Mouse (Mus musculus) embryonic facial prominence, embryonic 10.5 days (tissue): Measurements from ENCODE around the gene Tbx21. TPM values are rescaled to one million over a fixed set of nuclear protein-coding genes. Genes with fewer than 3 reads are reported as not detected.

Experiments
- DNase-seq: peaks from one replicate; pipeline ENCODE4 v3.0.0-alpha.2; 2017; ENCODE audit warnings: low spot score
- H3K27ac ChIP-seq: fragments of 300-500 bp; sonication (generic); replicated peaks from 2 replicates; pipeline ENCODE4 v1.5.1; 2016; ENCODE audit warnings: mild to moderate bottlenecking
- H3K27me3 ChIP-seq: fragments of 300-500 bp; sonication (generic); replicated peaks from 2 replicates; pipeline ENCODE4 v1.6.1; 2016; ENCODE audit warnings: low read depth, mild to moderate bottlenecking; ENCODE audit not compliant: poor library complexity, severe bottlenecking
- H3K36me3 ChIP-seq: fragments of 300-500 bp; sonication (generic); replicated peaks from 2 replicates; pipeline ENCODE4 v1.6.1; 2016; ENCODE audit warnings: mild to moderate bottlenecking, moderate library complexity
- H3K4me1 ChIP-seq: fragments of 300-500 bp; sonication (generic); 2 replicates; pipeline ENCODE4 v1.6.1; 2016
- H3K4me3 ChIP-seq: fragments of 300-500 bp; sonication (generic); 2 replicates; pipeline ENCODE4 v1.5.1; 2016; ENCODE audit warnings: mild to moderate bottlenecking, moderate library complexity
- H3K9me3 ChIP-seq: fragments of 300-500 bp; sonication (generic); 2 replicates; pipeline ENCODE4 v1.6.1; 2016; ENCODE audit warnings: mild to moderate bottlenecking
- WGBS: fragments of 180-500 bp; shearing (Covaris S2); methylation state at CpG from one replicate; pipeline ENCODE4 v1.1.7; 2016; 5-methylcytosine and 5-hydroxymethylcytosine counted together
- polyA plus RNA-seq: library from polyadenylated mRNA; unstranded; fragments of >200 nt; fragmentation: Nextera tagmentation; extraction: Ambion mirVana; gene quantifications from 2 replicates; pipeline ENCODE4 v1.2.1, GENCODE M21; 2016

Tbx21 gene
- polyA plus RNA-seq, 1 experiment from 2014 or later, result 0.17 TPM

DNA sequence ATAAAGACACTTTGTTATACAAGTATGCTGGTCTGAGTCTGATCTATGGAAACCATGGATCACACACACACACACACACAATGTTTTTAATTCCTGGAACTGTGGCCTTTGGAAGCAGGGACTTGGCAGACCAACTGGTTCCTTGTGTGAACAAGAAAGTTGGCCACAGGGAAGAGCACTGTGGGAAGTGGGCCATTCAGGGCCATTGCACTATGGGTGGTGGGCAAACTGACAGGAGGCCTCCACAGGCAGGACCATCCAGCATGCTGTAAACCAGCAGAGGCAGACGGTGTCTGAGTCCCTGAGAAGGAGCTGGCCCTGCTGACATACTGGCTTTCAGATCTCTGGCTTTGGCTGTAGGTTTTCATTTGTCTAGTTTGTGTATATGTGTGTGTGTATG, 45.8 kb downstream of the Tbx21 start:
- no peak overlapping the region for H3K4me3 ChIP-seq
- no peaks in the 10 kb centered on the region for H3K27me3 ChIP-seq
- no peak for DNase-seq
- H3K4me1 ChIP-seq, result peaks cover 12% of the 10 kb centered on the region; the same call in 1 of the 2 replicates
- WGBS, result 56% methylated on average over 1 of the region's 1 CpGs
- no peak overlapping the region for H3K27ac ChIP-seq
- peaks cover 36% of the 10 kb centered on the region for H3K36me3 ChIP-seq
- H3K9me3 ChIP-seq, result no peaks in the 10 kb centered on the region

DNA sequence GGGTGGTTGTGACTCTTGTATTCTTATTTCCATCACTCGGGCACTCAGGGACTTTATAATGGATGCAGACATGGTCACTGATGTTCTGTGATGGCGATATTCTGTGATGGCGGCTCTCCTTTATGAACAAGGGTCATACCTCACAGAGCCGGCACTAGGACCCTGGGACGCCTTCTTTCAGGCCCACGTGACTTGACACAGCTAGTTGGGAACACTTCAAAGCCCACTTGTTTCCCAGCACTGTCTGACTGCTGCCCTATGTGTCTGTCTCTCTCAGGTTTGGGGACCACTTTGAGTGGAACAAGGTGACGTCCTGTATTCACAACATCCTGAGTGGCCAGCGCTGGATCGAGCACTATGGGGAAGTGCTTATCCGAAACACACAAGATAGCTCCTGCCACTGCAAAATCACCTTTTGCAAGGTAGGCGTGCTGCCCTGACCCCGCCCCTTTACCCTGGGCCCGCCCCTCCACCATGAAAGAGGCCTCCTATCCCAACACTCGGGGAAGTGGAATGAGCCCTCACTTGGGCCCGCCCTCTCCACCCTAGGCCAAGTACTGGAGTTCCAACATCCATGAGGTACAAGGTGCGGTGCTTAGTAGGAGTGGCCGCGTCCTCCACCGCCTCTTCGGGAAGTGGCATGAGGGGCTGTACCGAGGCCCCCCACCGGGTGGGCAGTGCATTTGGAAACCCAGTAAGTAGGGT, 48.3 kb downstream of the Tbx21 start:
- peak; percentile 43 for DNase-seq
- H3K36me3 ChIP-seq, result peaks cover 44% of the 10 kb centered on the region
- 45% methylated on average over 22 of the region's 22 CpGs for WGBS

DNA sequence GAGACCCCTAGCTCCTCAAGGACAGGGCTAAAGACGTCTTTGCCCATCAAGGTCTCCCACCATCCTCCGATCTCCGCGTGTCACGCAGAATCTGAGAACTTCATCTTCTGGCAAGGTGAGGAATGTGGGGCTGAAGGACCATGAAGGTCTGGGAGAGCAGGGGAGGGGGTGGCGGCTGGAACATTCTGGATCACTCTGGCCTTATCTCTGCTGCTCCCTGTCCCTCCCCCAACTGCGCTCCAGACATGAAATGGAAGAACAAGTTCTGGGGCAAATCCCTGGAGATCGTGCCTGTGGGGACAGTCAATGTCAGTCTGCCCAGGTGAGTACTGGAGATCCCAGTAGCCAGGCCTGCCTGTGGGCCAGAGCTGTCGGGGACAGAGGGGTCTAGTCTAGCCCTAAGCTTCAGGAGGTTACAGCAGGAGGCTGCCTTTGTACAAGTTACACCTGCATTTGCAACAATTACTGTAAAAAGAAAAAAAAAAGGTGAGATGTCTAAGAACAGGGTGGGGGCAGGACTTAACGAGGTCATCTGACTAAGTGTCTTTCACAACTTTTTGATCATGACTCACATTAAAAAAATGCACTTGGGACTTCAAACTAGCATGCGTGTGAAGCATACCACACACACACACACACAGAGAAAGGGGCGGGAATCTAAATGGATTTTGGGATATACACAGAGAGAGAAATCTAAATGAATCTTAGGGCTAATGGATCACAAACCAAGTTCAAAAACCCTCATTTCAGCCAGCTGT, 49.4 kb downstream of the Tbx21 start:
- H3K4me1 ChIP-seq, result peaks cover 15% of the 10 kb centered on the region
- no peaks in the 10 kb centered on the region for H3K9me3 ChIP-seq
- 88% methylated on average over 12 of the region's 12 CpGs for WGBS
- no peak overlapping the region for H3K27ac ChIP-seq
- no peak overlapping the region for H3K4me3 ChIP-seq
- H3K36me3 ChIP-seq, result peaks cover 54% of the 10 kb centered on the region
- DNase-seq, result no peak
- no peaks in the 10 kb centered on the region for H3K27me3 ChIP-seq

More for the DNA sequence above, 48.3 kb downstream of the Tbx21 start:
- H3K4me3 ChIP-seq, result 0 out of 2 replicates have a peak overlapping the region, but pooled peaks have one; percentile 25
- H3K9me3 ChIP-seq, result no peaks in the 10 kb centered on the region
- no peaks in the 10 kb centered on the region for H3K27me3 ChIP-seq
- H3K4me1 ChIP-seq, result peaks cover 15% of the 10 kb centered on the region
- H3K27ac ChIP-seq, result no peak overlapping the region

DNA sequence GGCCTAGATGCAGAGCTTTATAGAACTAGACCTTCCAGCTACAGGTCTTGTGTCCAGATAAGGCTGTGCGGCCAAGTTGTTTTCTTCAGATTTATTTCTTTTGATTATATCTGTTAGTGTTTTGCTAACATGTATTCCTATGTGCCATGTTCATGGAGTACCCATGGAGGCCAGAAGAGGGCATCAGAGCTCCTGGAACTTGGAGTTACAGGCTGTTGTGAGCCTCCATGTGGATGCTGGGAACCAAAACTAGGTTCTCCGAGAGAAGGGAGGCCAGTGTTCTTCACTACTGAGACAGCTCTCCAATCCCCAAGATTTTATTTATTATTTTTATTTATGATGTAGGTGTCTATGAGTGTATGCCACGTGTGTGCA, 51.2 kb downstream of the Tbx21 start:
- 91% methylated on average over 3 of the region's 3 CpGs for WGBS
- peaks cover 15% of the 10 kb centered on the region for H3K4me1 ChIP-seq
- no peak for DNase-seq
- H3K9me3 ChIP-seq, result no peaks in the 10 kb centered on the region
- H3K27ac ChIP-seq, result peak overlapping the region; percentile 69
- no peaks in the 10 kb centered on the region for H3K27me3 ChIP-seq
- H3K4me3 ChIP-seq, result no peak overlapping the region
- peaks cover 72% of the 10 kb centered on the region for H3K36me3 ChIP-seq

DNA sequence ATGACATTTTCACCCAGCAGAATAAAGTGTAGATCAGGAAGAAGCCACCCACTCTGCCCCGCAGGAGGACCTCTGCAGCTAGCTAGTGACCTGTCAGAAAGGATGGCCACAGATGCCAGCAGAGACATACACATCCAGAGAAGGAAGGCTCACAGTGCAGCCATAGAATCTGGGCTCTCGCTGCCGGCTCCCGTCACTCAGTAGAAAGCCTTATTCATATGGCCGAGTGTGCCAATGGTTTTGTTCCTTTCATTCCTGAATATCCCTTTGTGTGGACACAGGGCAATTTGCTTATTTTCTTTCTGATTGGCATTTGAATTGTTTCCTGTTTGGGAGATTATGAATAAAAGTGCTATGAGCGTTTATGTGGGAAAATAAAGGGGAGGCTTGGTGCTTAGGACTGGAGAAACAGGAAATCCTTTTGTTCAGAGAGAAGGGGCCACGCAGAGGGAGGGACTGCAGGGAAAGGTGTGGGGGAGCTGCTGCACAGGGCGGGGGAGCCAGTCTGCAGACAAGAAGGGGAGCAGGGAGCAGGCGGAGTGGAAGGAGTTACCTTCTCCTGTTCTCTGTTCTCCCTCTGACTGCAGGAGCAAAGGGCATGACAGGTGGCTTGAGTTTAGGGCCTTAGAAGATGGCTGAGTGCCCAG, 51.7 kb downstream of the Tbx21 start:
- no peaks in the 10 kb centered on the region for H3K9me3 ChIP-seq
- no peak overlapping the region for H3K4me3 ChIP-seq
- H3K27ac ChIP-seq, result peak overlapping the region; percentile 69
- peaks cover 17% of the 10 kb centered on the region for H3K4me1 ChIP-seq
- H3K27me3 ChIP-seq, result no peaks in the 10 kb centered on the region
- H3K36me3 ChIP-seq, result peaks cover 77% of the 10 kb centered on the region
- 45% methylated on average over 9 of the region's 9 CpGs for WGBS
- DNase-seq, result no peak

DNA sequence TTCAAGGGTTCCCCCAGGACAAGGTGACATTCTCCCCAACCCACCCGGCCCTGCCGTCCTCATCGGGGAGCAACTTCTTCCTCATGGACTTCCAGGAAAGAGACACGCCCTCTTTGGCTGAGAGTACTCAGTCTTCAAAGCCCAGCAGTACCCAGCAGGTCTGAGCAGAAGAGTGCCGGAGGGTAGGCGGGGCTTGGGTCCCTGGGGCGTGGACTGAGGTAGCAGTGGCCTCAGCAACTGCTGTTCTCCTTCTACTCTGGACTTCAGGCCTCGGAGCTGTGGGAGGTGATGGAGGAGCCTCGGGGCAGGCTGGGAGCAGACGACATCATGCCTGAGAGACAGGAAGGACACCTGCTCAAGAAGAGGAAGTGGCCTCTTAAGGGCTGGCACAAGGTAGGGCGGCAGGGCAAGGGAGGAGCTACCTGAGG, 62.9 kb downstream of the Tbx21 start:
- no peak overlapping the region for H3K27ac ChIP-seq
- WGBS, result 25% methylated on average over 11 of the region's 11 CpGs
- H3K4me3 ChIP-seq, result peak overlapping the region; percentile 80; the same call in 1 of the 2 replicates
- no peaks in the 10 kb centered on the region for H3K27me3 ChIP-seq
- peaks cover 64% of the 10 kb centered on the region for H3K36me3 ChIP-seq
- H3K9me3 ChIP-seq, result no peaks in the 10 kb centered on the region
- peaks cover 26% of the 10 kb centered on the region for H3K4me1 ChIP-seq
- no peak for DNase-seq

DNA sequence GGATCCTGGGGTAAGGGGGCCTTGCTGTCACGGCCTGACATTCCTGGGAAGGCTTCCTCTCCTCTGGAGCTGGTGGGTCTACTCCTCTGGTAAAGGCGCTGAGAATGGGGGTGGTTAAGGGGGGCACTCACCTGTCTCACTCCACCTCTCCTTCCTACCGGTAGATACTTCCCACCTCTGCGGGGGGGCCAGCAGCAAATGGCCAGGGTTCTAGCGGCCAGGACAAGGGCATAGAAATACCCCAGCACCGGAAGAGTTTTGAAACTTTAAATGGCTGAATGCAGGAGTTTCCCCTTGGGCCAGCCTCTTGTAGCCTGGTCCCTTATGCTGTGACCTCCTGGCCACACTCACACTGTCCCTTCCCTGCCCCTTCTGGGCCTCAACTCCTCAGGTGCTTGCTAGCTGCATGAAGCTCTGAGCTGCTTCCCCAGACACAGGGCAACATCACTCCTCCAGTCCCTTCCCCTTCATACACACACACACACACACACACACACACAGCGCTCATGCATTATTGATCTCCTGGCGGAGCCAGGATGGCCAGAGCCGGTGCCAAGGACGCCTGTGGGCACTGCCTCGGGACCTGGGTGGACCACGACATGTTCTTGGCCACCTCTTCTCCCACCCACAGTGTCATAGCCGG, 64.1 kb downstream of the Tbx21 start:
- Histone ChIP-seq H3K27ac (peak overlapping the region; percentile 71), H3K4me3 (peak overlapping the region; percentile 80), H3K36me3 (peaks cover 63% of the 10 kb centered on the region), H3K9me3 (no peaks in the 10 kb centered on the region), H3K4me1 (peaks cover 26% of the 10 kb centered on the region), H3K27me3 (no peaks in the 10 kb centered on the region)
- DNase-seq, result no peak
- 31% methylated on average over 13 of the region's 13 CpGs for WGBS

DNA sequence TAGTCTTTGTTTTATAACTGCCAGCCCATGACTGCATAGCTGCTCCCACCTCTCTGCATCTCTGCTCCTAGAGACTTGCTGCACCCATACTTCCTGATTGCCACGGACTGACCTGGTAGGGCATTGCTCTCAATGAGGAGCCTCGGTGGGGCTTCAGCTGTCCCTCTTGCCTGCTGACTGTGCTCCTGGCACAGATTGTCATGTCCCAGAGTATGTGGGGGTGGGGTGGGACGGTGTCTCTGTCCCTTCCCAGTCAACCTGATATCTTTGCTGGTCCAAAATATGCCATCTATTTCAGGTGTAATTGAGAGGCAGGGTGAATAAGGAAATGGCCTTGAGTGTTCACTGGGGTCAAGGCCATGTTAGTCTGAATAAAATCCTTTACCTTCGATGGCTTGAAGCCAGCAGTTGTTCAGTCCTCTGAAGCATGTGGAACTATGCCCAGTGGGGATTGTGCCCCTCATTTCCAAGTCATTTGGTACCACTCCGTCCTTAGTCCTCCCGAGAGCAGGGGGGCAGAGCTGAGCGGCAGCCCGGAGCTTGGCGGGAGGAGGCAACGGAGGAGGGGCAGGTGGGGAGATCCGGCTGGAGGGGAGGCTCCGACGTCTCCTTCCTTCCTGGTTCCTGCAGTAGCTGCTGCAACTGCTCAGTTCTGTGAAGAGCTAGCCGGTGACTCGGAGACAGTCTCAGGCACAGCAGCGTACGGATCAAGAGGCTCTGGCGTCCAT, 64.8 kb downstream of the Tbx21 start, which contains the start of gene Osbpl7:
TSS of gene Osbpl7 (plus strand) at position 413 of the 728 bp plus-strand sequence.
- Histone ChIP-seq H3K27me3 (no peaks in the 10 kb centered on the region), H3K36me3 (peaks cover 63% of the 10 kb centered on the region), H3K27ac (peak within 1 kb of the TSS; percentile 71), H3K4me1 (peaks cover 26% of the 10 kb centered on the region), H3K4me3 (peak within 1 kb of the TSS; percentile 80), H3K9me3 (no peaks in the 10 kb centered on the region)
- 7% methylated on average over 18 of the region's 18 CpGs for WGBS
- DNase-seq, result peak; percentile 80

DNA sequence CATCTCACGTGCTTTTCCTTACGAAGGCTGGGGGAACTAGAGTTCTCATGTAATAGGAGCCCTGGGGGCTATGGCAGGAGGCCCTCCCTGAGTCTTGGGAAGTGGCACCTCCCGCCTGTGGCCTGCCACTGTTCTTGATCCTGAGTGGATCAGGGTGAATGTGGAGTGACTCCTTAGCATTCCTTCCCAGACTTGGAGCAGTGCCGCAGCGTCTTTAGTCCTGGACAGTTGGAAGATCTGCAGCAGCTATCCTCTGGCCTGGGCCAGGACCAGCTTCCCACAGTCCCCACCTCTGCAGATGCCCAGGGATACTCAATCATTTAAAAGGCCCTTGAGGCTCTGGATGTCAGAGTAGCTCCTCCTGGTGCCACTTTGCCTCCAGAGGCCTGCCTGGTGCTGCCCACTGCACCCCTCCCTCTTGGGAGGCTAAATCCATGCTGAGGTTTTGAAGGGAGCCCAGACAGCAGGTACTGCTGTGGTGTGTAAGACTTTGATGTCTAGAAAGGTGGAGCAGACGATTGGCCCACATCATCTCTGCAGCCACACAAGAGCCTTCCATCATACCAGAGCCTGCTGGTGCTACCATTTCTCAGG, 65.5 kb downstream of the Tbx21 start:
- H3K9me3 ChIP-seq, result no peaks in the 10 kb centered on the region
- H3K27ac ChIP-seq, result no peak overlapping the region
- peaks cover 26% of the 10 kb centered on the region for H3K4me1 ChIP-seq
- no peaks in the 10 kb centered on the region for H3K27me3 ChIP-seq
- peaks cover 63% of the 10 kb centered on the region for H3K36me3 ChIP-seq
- no peak overlapping the region for H3K4me3 ChIP-seq
- 77% methylated on average over 6 of the region's 6 CpGs for WGBS
- DNase-seq, result no peak

DNA sequence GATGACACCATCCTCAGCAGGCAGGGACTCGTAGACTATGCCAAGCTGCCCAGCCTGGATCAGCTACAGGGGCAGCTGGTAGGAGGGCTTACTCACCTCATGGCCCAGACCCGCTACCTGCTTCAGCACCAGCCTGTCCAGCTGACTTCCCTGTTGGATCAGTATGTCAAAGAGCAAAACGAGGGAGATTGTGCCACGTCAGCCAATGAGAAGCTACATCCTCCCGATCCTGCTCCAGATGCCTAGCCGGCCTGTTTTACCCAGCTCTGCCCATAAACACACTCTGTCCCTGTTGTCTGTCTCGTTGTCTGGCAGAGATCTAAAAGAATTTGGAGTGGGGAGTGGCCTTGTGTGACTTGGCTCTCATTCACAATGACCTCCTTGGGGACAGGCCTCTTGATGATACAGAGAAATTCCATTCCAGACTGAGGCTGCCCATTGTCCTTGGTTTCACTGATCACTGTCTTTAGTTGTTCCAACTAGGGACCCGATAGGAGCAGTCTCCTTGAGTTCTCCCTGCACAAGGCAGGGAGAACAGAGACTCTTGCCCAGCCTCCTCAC, 67.0 kb downstream of the Tbx21 start:
- no peak for DNase-seq
- no peaks in the 10 kb centered on the region for H3K27me3 ChIP-seq
- H3K4me3 ChIP-seq, result no peak overlapping the region
- H3K4me1 ChIP-seq, result peaks cover 26% of the 10 kb centered on the region
- WGBS, result 85% methylated on average over 8 of the region's 8 CpGs
- H3K27ac ChIP-seq, result no peak overlapping the region
- H3K9me3 ChIP-seq, result no peaks in the 10 kb centered on the region
- H3K36me3 ChIP-seq, result peaks cover 65% of the 10 kb centered on the region
